Mouse (Mus musculus) lung, adult 2 months (tissue): ENCODE measurements at regions not wholly inside any gene's neighbourhood (a gene's known extent, or its start where the extent isn't known, plus 50 kb on each side); places are given as distances from the start of the nearest gene placed in this dataset.

Experiments used
- CTCF ChIP-seq: fragments of 200-500 bp; IDR thresholded peaks from 2 replicates; pipeline ENCODE4 v1.5.1; 2011; ENCODE audit warnings: mild to moderate bottlenecking, low read length, control low read depth; ENCODE audit not compliant: insufficient read depth
- POLR2A ChIP-seq: fragments of 200-500 bp; IDR thresholded peaks from 2 replicates; pipeline ENCODE4 v1.6.1; 2011; ENCODE audit warnings: low read depth, mild to moderate bottlenecking, control low read depth, low read length, borderline replicate concordance; ENCODE audit errors: extremely low read depth

DNA sequence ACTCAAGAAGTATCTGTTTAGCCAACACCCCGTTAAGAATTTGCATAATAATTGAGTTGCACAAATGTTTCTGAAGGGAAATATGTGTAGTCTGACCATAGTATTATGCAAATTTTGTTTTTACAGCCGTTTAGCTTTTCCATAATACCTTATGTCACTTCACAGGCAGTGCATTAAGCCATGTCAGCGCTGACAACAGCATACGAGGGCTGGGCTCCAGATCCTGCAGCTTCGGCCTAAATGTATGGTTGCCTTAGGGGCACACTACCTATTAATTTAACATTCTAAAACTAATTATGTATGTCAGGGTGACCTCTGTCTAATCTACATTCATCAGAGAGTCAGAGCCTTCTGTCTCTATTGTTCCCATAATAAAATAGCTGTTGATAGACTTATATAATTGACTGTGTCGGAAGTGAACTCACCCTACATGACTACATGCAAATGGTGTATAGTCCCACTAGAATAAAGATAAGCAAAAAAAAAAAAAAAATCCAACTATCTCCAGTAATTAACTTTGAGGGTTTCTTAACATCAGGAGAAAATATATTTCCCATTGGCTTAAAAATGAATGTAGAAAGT lies 795.3 kb downstream of the Mat2b start:
- no peak for TF ChIP-seq POLR2A
- no peak for TF ChIP-seq CTCF
